Mouse (Mus musculus) ES-Bruce4 (cell line): Measurements from ENCODE around the gene Mok.

Experiments
- CTCF ChIP-seq: IDR thresholded peaks from one replicate; pipeline ENCODE4 v1.8.1; 2011; ENCODE audit warnings: low read depth, low read length
- EP300 ChIP-seq: IDR thresholded peaks from 2 replicates; pipeline ENCODE4 v1.6.1; 2011; ENCODE audit warnings: low read depth, low read length; ENCODE audit not compliant: insufficient read depth
- POLR2A ChIP-seq: IDR thresholded peaks from one replicate; pipeline ENCODE4 v1.8.1; 2011; ENCODE audit warnings: low read length; ENCODE audit not compliant: insufficient read depth

DNA sequence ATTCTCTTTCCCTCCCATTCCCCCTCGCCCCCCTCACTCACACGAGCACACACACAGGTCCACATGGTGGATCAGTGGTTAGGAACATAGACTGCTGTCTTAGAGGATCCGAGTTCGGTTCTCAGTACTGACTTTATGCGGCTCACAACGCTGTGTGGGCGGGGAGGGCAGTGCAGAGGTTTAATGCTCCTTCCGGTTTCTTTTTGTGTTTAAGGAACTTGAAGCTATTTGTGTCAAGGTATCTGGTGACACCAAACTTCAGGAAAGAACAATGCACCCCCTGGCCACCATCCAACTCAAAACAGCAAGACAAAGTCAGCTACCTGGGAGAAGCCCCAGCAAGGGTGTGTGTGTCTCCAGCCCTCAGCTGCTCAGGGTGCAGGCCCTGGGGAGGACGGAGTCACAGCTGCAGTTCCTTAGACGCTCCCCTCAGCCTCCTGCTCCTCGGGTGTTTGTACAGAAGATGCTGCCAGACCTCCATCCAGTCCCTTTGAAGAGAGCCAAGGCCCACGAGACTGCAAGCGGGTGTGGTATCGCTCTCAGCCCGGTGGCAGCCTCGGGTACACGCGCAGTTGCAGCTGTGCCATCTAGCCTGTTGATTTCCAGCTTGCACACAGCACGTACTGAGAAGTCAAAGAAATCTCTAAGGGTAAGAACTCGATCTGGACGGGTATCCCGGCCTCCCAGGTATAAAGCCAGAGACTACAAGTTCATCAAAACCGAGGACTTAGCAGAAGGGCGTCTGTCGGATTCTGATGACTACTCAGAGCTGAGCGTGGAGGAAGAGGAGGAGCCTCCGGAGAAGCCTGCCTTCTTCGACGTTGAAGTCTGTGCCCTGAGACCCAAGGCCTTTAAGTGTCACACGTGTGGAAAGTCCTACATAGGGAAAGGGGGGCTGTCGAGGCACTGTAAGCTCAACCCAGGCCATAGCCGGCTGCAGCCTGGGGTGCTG lies 14.3 kb upstream of the Mok start:
- TF ChIP-seq POLR2A (no peak), CTCF (no peak), EP300 (no peak)
